Mouse (Mus musculus) left cerebral cortex, postnatal 14 days (tissue): ENCODE data around the gene Cpm. TPM values are rescaled to one million over a fixed set of nuclear protein-coding genes. Genes with fewer than 3 reads are reported as not detected.

Experiments used
- DNase-seq, 2 experiments: peaks; one replicate each; pipeline ENCODE4 v3.0.0; 2021 to 2022; ENCODE audit warnings: low spot score in 2 of 2, mixed read lengths in 1 of 2
- intact Hi-C: fragments of 180-260 bp; cut with DNase I; formaldehyde crosslinking; loops from one replicate; pipeline ENCODE4 v1.15.1; 2025
- total RNA-seq, 2 experiments: library from RNA; stranded (reverse); gene quantifications; 2 replicates each; pipeline ENCODE4 v1.2.3; 2021

Gene Cpm
- total RNA-seq, 2 experiments from 2014 or later: 3.2 to 3.6 TPM

DNA sequence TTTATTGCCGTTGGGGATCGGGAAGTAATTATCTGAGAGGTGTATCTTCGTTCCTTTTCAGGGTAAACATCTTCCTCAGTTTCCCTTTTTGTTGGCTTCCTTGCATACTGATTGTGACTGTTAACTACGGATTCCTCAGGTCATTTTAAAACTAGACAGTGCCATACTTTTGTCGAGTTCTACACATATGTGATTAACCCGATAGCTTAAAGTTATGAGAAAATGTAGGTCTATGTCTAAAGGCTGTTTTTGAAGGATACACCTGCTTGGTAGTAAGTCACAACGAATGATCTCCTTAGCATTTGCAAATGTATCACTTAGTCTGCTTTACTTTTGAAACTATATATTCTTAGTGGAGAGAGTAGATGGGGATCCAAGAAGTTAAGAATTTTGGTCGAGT is 876 bp downstream of the Cpm start:
- intact Hi-C loops: no loop called here
- no peak for DNase-seq

GRCm38 (mm10) chr10:117630810-117631209 is 1.5 kb downstream of the Cpm start:
- intact Hi-C loops: no loop called here
- DNase-seq: no peak

DNA sequence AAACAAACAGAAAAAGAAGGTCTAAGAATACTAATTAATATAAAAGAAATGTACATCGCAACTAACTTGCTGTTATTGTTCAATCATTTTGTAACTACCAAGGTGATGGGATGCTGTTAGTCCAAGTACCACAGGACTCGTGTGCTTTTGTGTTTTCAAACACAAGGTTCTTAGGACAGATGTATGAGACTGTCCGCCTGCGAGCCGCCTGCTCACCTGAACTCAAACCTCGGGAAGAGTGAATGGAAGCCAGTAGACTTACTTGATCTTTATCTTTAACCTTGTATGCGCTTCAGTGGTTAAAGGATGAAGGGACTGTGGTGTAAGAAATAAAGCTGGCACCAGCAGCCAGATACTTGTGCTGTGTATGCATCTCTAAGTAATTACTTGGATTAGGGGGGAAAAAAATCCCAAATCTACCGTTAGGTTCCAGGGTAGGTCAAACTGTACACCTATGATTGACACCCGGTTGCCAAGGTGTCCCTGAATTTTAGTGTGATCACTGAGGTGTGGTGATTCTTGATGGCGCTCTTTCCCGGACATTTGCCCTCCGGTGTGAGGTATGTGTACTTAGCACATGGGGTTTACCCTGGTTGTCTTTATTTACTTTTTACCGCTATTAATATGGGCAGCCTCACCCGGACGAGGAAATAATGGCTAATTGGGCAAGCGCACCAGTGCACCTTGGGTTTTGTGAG is 2.4 kb downstream of the Cpm start:
- no peak for DNase-seq
- intact Hi-C loops: no loop called here

GRCm38 (mm10) chr10:117632394-117632793 is 3.1 kb downstream of the Cpm start:
- intact Hi-C loops: no loop called here

GRCm38 (mm10) chr10:117633564-117634208 is 4.4 kb downstream of the Cpm start:
- no peak for DNase-seq
- intact Hi-C loops: no loop called here

More at GRCm38 (mm10) chr10:117632394-117632793, 3.1 kb downstream of the Cpm start:
- no peak for DNase-seq

- intact Hi-C loops: no loop called here
- no peak for DNase-seq
Observed at GRCm38 (mm10) chr10:117634323-117635030, 5.2 kb downstream of the Cpm start.

- intact Hi-C loops: no loop called here
- no peak for DNase-seq
Observed at GRCm38 (mm10) chr10:117635078-117635771, 5.9 kb downstream of the Cpm start.

- intact Hi-C loops: no loop called here
Observed at GRCm38 (mm10) chr10:117635823-117636589, 6.7 kb downstream of the Cpm start.

DNA sequence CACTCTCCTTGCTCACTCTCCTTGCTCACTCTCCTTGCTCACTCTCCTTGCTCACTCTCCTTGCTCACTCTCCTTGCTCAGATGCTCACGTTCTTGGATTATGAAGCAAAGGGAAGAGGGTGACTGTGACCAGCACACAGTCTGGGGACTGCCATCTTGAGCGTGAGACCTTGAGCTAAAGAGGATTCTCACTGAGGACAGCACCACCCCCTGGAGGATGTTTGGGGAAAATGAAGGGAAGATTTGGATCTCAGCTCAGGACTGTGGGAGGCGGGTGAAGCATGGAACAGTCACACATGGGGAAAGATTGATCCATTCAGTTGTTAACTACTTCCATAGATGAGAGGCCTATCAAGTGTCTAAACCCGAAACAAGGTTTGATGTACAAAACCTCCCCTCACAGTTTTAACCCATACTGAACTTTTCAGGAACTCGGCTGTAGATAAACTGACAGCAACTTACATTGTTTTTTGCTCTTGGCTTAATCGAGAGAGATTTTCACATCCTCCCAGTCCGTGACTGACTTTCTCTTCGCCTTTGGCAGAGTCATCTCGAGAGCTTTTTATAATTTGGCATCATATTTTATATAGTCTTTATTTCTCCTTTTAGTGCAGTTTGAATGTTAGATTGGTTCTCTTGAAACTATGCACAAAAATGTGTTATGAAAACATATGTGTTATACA is 7.9 kb downstream of the Cpm start:
- intact Hi-C loops: no loop called here
- peak in 1 of 2 experiments; percentile 33 for DNase-seq

More at GRCm38 (mm10) chr10:117635823-117636589, 6.7 kb downstream of the Cpm start:
- DNase-seq: no peak

GRCm38 (mm10) chr10:117637745-117638577 is 8.7 kb downstream of the Cpm start:
- no peak for DNase-seq
- intact Hi-C loops: no loop called here

DNA sequence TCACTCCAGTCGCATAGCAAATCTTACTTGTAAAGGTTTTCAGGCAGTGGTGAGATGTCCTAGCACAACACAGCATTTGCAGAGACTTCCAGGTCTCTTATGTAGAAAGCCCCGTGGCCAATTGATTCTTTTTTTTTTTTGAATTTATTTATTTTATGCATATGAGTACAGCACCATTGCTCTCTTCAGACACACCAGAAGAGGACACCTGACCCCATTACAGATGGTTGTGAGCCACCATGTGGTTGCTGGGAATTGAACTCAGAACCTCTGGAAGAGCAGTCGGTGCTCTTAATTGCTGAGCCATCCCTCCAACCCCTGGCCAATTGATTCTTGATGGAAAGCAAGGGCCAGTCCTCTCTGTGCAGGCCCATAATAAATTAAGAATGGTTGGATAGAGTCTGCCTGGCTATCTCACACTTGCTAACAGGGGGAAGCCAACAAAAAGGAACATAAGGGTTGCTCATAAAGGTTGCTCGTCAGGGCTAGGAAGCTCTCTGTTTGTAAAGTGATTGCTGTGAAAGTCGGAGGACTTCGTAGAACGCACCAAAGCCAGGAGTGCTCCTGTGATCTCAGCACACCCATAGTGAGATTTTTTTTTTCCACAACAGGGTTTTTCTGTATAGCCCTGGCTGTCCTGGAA is 9.4 kb downstream of the Cpm start:
- DNase-seq: no peak
- intact Hi-C loops: no loop called here

DNA sequence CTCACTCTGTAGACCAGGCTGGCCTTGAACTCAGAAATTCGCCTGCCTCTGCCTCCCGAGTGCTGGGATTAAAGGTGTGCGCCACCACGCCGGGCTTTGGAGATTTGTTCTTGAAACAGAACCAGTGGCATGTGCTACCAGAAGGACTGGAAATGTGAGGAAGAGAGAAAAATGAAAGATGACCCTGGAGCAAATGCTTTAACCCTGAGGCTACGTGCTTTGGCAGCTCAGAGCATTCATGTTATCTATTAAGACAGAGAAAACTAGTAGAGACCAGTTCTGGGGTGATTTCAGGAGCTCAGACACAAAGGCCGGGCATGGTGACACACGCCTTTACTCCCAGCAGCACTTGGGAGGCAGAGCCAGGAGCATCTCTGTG is 9.9 kb downstream of the Cpm start:
- intact Hi-C loops: no loop called here
- no peak for DNase-seq

- intact Hi-C loops: no loop called here
- DNase-seq: no peak
Observed at GRCm38 (mm10) chr10:117639899-117640594, 10.7 kb downstream of the Cpm start.

GRCm38 (mm10) chr10:117640595-117641078 is 11.3 kb downstream of the Cpm start:
- DNase-seq: no peak
- intact Hi-C loops: no loop called here

- intact Hi-C loops: no loop called here
- DNase-seq: no peak
Observed at GRCm38 (mm10) chr10:117641400-117642200, 12.3 kb downstream of the Cpm start.

- intact Hi-C loops: no loop called here
Observed at GRCm38 (mm10) chr10:117642201-117642450, 12.8 kb downstream of the Cpm start.

More at GRCm38 (mm10) chr10:117642201-117642450, 12.8 kb downstream of the Cpm start:
- DNase-seq: no peak
